Mouse (Mus musculus): ENCODE measurements around the gene Lpar1. TPM values are rescaled to one million over a fixed set of nuclear protein-coding genes. Genes with fewer than 3 reads are reported as not detected.

Gene Lpar1
- polyA plus RNA-seq, 1 experiment from 2014 or later, result 150 TPM

GRCm38 (mm10) chr4:58469651-58470592 lies 83.8 kb downstream of the Lpar1 start:
- Histone ChIP-seq H3K4me3 (no peak overlapping the region), H3K36me3 (peaks cover 2% of the 10 kb centered on the region; the same call in 1 of the 2 replicates), H3K9me3 (no peaks in the 10 kb centered on the region), H3K27me3 (no peaks in the 10 kb centered on the region), H3K9ac (no peak overlapping the region), H3K4me2 (no peak overlapping the region), H3K27ac (peak overlapping the region; percentile 43; the same call in 1 of the 2 replicates), H3K4me1 (peaks cover 3% of the 10 kb centered on the region; the same call in 1 of the 2 replicates)
- WGBS, result 79% methylated on average over 5 of the region's 5 CpGs
- no peak for ATAC-seq (ENCODE audit: insufficient number of reproducible peaks, low FRiP score, low TSS enrichment, low read depth)

- no peaks in the 10 kb centered on the region for H3K36me3 ChIP-seq
- H3K27me3 ChIP-seq, result no peaks in the 10 kb centered on the region
- H3K4me3 ChIP-seq, result no peak overlapping the region
- no peak overlapping the region for H3K9ac ChIP-seq
- peaks cover 6% of the 10 kb centered on the region; the same call in 1 of the 2 replicates for H3K4me1 ChIP-seq
- ATAC-seq (ENCODE audit: insufficient number of reproducible peaks, low FRiP score, low TSS enrichment, low read depth), result peak; percentile 76; the same call in 1 of the 2 replicates
- H3K27ac ChIP-seq, result peak overlapping the region; percentile 43; the same call in 1 of the 2 replicates
- WGBS, result 49% methylated on average over 7 of the region's 7 CpGs
- H3K9me3 ChIP-seq, result no peaks in the 10 kb centered on the region
- H3K4me2 ChIP-seq, result no peak overlapping the region
These were observed 84.7 kb downstream of the Lpar1 start for GRCm38 (mm10) chr4:58469035-58469434.

GRCm38 (mm10) chr4:58465586-58465985 lies 88.1 kb downstream of the Lpar1 start:
- ATAC-seq (ENCODE audit: insufficient number of reproducible peaks, low FRiP score, low TSS enrichment, low read depth), result no peak
- Histone ChIP-seq H3K4me2 (no peak overlapping the region), H3K9ac (no peak overlapping the region), H3K9me3 (no peaks in the 10 kb centered on the region), H3K4me1 (peaks cover 6% of the 10 kb centered on the region; the same call in 1 of the 2 replicates), H3K27ac (no peak overlapping the region), H3K4me3 (no peak overlapping the region), H3K27me3 (no peaks in the 10 kb centered on the region), H3K36me3 (peaks cover 1% of the 10 kb centered on the region; the same call in 1 of the 2 replicates)
- WGBS, result 89% methylated on average over 5 of the region's 5 CpGs

- Histone ChIP-seq H3K4me3 (no peak overlapping the region), H3K9me3 (no peaks in the 10 kb centered on the region), H3K4me1 (peaks cover 6% of the 10 kb centered on the region; the same call in 1 of the 2 replicates), H3K9ac (no peak overlapping the region), H3K4me2 (no peak overlapping the region), H3K27me3 (no peaks in the 10 kb centered on the region), H3K27ac (no peak overlapping the region), H3K36me3 (peaks cover 9% of the 10 kb centered on the region)
- no peak for ATAC-seq (ENCODE audit: insufficient number of reproducible peaks, low FRiP score, low TSS enrichment, low read depth)
- 70% methylated on average over 13 of the region's 13 CpGs for WGBS
These were observed 89.1 kb downstream of the Lpar1 start for GRCm38 (mm10) chr4:58464390-58465164.

GRCm38 (mm10) chr4:58462990-58463389 lies 90.7 kb downstream of the Lpar1 start:
- H3K9me3 ChIP-seq, result no peaks in the 10 kb centered on the region
- peaks cover 9% of the 10 kb centered on the region for H3K36me3 ChIP-seq
- no peaks in the 10 kb centered on the region for H3K27me3 ChIP-seq
- no peak overlapping the region for H3K27ac ChIP-seq
- WGBS, result 70% methylated on average over 5 of the region's 5 CpGs
- no peak overlapping the region for H3K4me2 ChIP-seq
- ATAC-seq (ENCODE audit: insufficient number of reproducible peaks, low FRiP score, low TSS enrichment, low read depth), result no peak
- no peak overlapping the region for H3K9ac ChIP-seq
- no peak overlapping the region for H3K4me3 ChIP-seq
- peaks cover 3% of the 10 kb centered on the region; the same call in 1 of the 2 replicates for H3K4me1 ChIP-seq

- no peak overlapping the region for H3K4me2 ChIP-seq
- no peaks in the 10 kb centered on the region for H3K9me3 ChIP-seq
- H3K27ac ChIP-seq, result no peak overlapping the region
- no peak overlapping the region for H3K9ac ChIP-seq
- H3K4me3 ChIP-seq, result no peak overlapping the region
- no peaks in the 10 kb centered on the region for H3K27me3 ChIP-seq
- H3K4me1 ChIP-seq, result peaks cover 3% of the 10 kb centered on the region; the same call in 1 of the 2 replicates
- ATAC-seq (ENCODE audit: insufficient number of reproducible peaks, low FRiP score, low TSS enrichment, low read depth), result no peak
- peaks cover 9% of the 10 kb centered on the region for H3K36me3 ChIP-seq
- WGBS, result 73% methylated on average over 2 of the region's 2 CpGs
These were observed 91.1 kb downstream of the Lpar1 start for GRCm38 (mm10) chr4:58462586-58462985.

GRCm38 (mm10) chr4:58453334-58453733 lies 100.4 kb downstream of the Lpar1 start:
- Histone ChIP-seq H3K4me1 (peaks cover 7% of the 10 kb centered on the region; the same call in 1 of the 2 replicates), H3K4me2 (no peak overlapping the region), H3K27ac (peak overlapping the region; percentile 57; the same call in 1 of the 2 replicates), H3K9ac (no peak overlapping the region), H3K27me3 (no peaks in the 10 kb centered on the region), H3K9me3 (no peaks in the 10 kb centered on the region), H3K36me3 (no peaks in the 10 kb centered on the region), H3K4me3 (no peak overlapping the region)
- ATAC-seq (ENCODE audit: insufficient number of reproducible peaks, low FRiP score, low TSS enrichment, low read depth), result no peak
- 37% methylated on average over 4 of the region's 4 CpGs for WGBS

GRCm38 (mm10) chr4:58448825-58449224 lies 104.9 kb downstream of the Lpar1 start:
- peaks cover 7% of the 10 kb centered on the region; the same call in 1 of the 2 replicates for H3K4me1 ChIP-seq
- H3K27me3 ChIP-seq, result no peaks in the 10 kb centered on the region
- ATAC-seq (ENCODE audit: insufficient number of reproducible peaks, low FRiP score, low TSS enrichment, low read depth), result no peak
- no peak overlapping the region for H3K4me3 ChIP-seq
- H3K9me3 ChIP-seq, result no peaks in the 10 kb centered on the region
- no peak overlapping the region for H3K9ac ChIP-seq
- H3K4me2 ChIP-seq, result no peak overlapping the region
- no peaks in the 10 kb centered on the region; the same call in 1 of the 2 replicates for H3K36me3 ChIP-seq
- WGBS, result 93% methylated on average over 3 of the region's 3 CpGs
- no peak overlapping the region for H3K27ac ChIP-seq

- Histone ChIP-seq H3K27ac (no peak overlapping the region), H3K4me2 (no peak overlapping the region), H3K4me3 (no peak overlapping the region), H3K27me3 (no peaks in the 10 kb centered on the region), H3K9ac (no peak overlapping the region), H3K36me3 (no peaks in the 10 kb centered on the region; the same call in 1 of the 2 replicates), H3K9me3 (no peaks in the 10 kb centered on the region), H3K4me1 (no peaks in the 10 kb centered on the region)
- no peak for ATAC-seq (ENCODE audit: insufficient number of reproducible peaks, low FRiP score, low TSS enrichment, low read depth)
- WGBS, result 77% methylated on average over 7 of the region's 7 CpGs
These were observed 105.9 kb downstream of the Lpar1 start for GRCm38 (mm10) chr4:58447841-58448240.

GRCm38 (mm10) chr4:58445846-58446245 lies 107.9 kb downstream of the Lpar1 start:
- 80% methylated on average over 6 of the region's 6 CpGs for WGBS
- no peak overlapping the region for H3K4me2 ChIP-seq
- H3K27me3 ChIP-seq, result no peaks in the 10 kb centered on the region
- H3K4me1 ChIP-seq, result no peaks in the 10 kb centered on the region
- no peak for ATAC-seq (ENCODE audit: insufficient number of reproducible peaks, low FRiP score, low TSS enrichment, low read depth)
- no peaks in the 10 kb centered on the region; the same call in 1 of the 2 replicates for H3K36me3 ChIP-seq
- no peak overlapping the region for H3K9ac ChIP-seq
- H3K9me3 ChIP-seq, result no peaks in the 10 kb centered on the region
- H3K27ac ChIP-seq, result no peak overlapping the region
- no peak overlapping the region for H3K4me3 ChIP-seq

- no peaks in the 10 kb centered on the region for H3K9me3 ChIP-seq
- no peak overlapping the region for H3K27ac ChIP-seq
- no peaks in the 10 kb centered on the region for H3K27me3 ChIP-seq
- WGBS, result 47% methylated on average over 5 of the region's 5 CpGs
- peaks cover 9% of the 10 kb centered on the region for H3K4me1 ChIP-seq
- H3K4me2 ChIP-seq, result no peak overlapping the region
- H3K4me3 ChIP-seq, result no peak overlapping the region
- no peak for ATAC-seq (ENCODE audit: insufficient number of reproducible peaks, low FRiP score, low TSS enrichment, low read depth)
- H3K36me3 ChIP-seq, result peaks cover 1% of the 10 kb centered on the region
- no peak overlapping the region for H3K9ac ChIP-seq
These were observed 111.4 kb downstream of the Lpar1 start for GRCm38 (mm10) chr4:58442338-58442737.

Measured in limb, embryonic 15.5 days (tissue).